Mouse (Mus musculus): Measurements from ENCODE around the gene Vav2. TPM values are rescaled to one million over a fixed set of nuclear protein-coding genes. Genes with fewer than 3 reads are reported as not detected.

The Vav2 gene
- polyA plus RNA-seq, 1 experiment, result 6.6 TPM

GRCm38 (mm10) chr2:27425161-27425611, 1.6 kb downstream of the Vav2 start:
- Histone ChIP-seq H3K27ac (replicated peaks; ENCODE audit: low read depth, low read length) (no peak overlapping the region), H3K4me3 (ENCODE audit: insufficient read depth, low read depth, low read length) (peak overlapping the region; percentile 96), H3K4me1 (ENCODE audit: control insufficient read depth, insufficient read depth, insufficient read length, low read length) (peaks cover 5% of the 10 kb centered on the region)

- H3K4me3 ChIP-seq (ENCODE audit: insufficient read depth, low read depth, low read length), result no peak overlapping the region
- peaks cover 5% of the 10 kb centered on the region for H3K4me1 ChIP-seq (ENCODE audit: control insufficient read depth, insufficient read depth, insufficient read length, low read length)
- no peak overlapping the region for H3K27ac ChIP-seq (replicated peaks; ENCODE audit: low read depth, low read length)
Observed at GRCm38 (mm10) chr2:27423596-27423995, 3.2 kb downstream of the Vav2 start.

- no peak overlapping the region for H3K27ac ChIP-seq (replicated peaks; ENCODE audit: low read depth, low read length)
- H3K4me3 ChIP-seq (ENCODE audit: insufficient read depth, low read depth, low read length), result no peak overlapping the region
- H3K4me1 ChIP-seq (ENCODE audit: control insufficient read depth, insufficient read depth, insufficient read length, low read length), result peaks cover 13% of the 10 kb centered on the region
Observed at GRCm38 (mm10) chr2:27421293-27422068, 5.4 kb downstream of the Vav2 start.

- Histone ChIP-seq H3K27ac (replicated peaks; ENCODE audit: low read depth, low read length) (peak overlapping the region; percentile 14; the same call in 1 of the 2 replicates), H3K4me3 (ENCODE audit: insufficient read depth, low read depth, low read length) (no peak overlapping the region), H3K4me1 (ENCODE audit: control insufficient read depth, insufficient read depth, insufficient read length, low read length) (peaks cover 12% of the 10 kb centered on the region)
Observed at GRCm38 (mm10) chr2:27418577-27419070, 8.2 kb downstream of the Vav2 start.

- Histone ChIP-seq H3K27ac (replicated peaks; ENCODE audit: low read depth, low read length) (0 out of 2 replicates have a peak overlapping the region, but pooled peaks have one; percentile 25), H3K4me1 (ENCODE audit: control insufficient read depth, insufficient read depth, insufficient read length, low read length) (peaks cover 12% of the 10 kb centered on the region), H3K4me3 (ENCODE audit: insufficient read depth, low read depth, low read length) (no peak overlapping the region)
Observed at GRCm38 (mm10) chr2:27417648-27418153, 9.1 kb downstream of the Vav2 start.

GRCm38 (mm10) chr2:27416425-27416824, 10.4 kb downstream of the Vav2 start:
- Histone ChIP-seq H3K27ac (replicated peaks; ENCODE audit: low read depth, low read length) (no peak overlapping the region), H3K4me3 (ENCODE audit: insufficient read depth, low read depth, low read length) (no peak overlapping the region), H3K4me1 (ENCODE audit: control insufficient read depth, insufficient read depth, insufficient read length, low read length) (peaks cover 20% of the 10 kb centered on the region)

GRCm38 (mm10) chr2:27415060-27415783, 11.6 kb downstream of the Vav2 start:
- H3K27ac ChIP-seq (replicated peaks; ENCODE audit: low read depth, low read length), result no peak overlapping the region
- H3K4me1 ChIP-seq (ENCODE audit: control insufficient read depth, insufficient read depth, insufficient read length, low read length), result peaks cover 25% of the 10 kb centered on the region
- no peak overlapping the region for H3K4me3 ChIP-seq (ENCODE audit: insufficient read depth, low read depth, low read length)

GRCm38 (mm10) chr2:27413936-27414657, 12.7 kb downstream of the Vav2 start:
- peaks cover 32% of the 10 kb centered on the region for H3K4me1 ChIP-seq (ENCODE audit: control insufficient read depth, insufficient read depth, insufficient read length, low read length)
- H3K27ac ChIP-seq (replicated peaks; ENCODE audit: low read depth, low read length), result no peak overlapping the region
- no peak overlapping the region for H3K4me3 ChIP-seq (ENCODE audit: insufficient read depth, low read depth, low read length)

GRCm38 (mm10) chr2:27413582-27413935, 13.3 kb downstream of the Vav2 start:
- Histone ChIP-seq H3K27ac (replicated peaks; ENCODE audit: low read depth, low read length) (no peak overlapping the region), H3K4me3 (ENCODE audit: insufficient read depth, low read depth, low read length) (no peak overlapping the region), H3K4me1 (ENCODE audit: control insufficient read depth, insufficient read depth, insufficient read length, low read length) (peaks cover 32% of the 10 kb centered on the region)

- no peak overlapping the region for H3K27ac ChIP-seq (replicated peaks; ENCODE audit: low read depth, low read length)
- H3K4me3 ChIP-seq (ENCODE audit: insufficient read depth, low read depth, low read length), result no peak overlapping the region
- peaks cover 28% of the 10 kb centered on the region for H3K4me1 ChIP-seq (ENCODE audit: control insufficient read depth, insufficient read depth, insufficient read length, low read length)
Observed at GRCm38 (mm10) chr2:27412245-27412800, 14.5 kb downstream of the Vav2 start.

- 0 out of 2 replicates have a peak overlapping the region, but pooled peaks have one; percentile 1 for H3K4me3 ChIP-seq (ENCODE audit: insufficient read depth, low read depth, low read length)
- peak overlapping the region; percentile 55 for H3K27ac ChIP-seq (replicated peaks; ENCODE audit: low read depth, low read length)
- H3K4me1 ChIP-seq (ENCODE audit: control insufficient read depth, insufficient read depth, insufficient read length, low read length), result peaks cover 27% of the 10 kb centered on the region
Observed at GRCm38 (mm10) chr2:27411688-27412174, 15.1 kb downstream of the Vav2 start.

- no peak overlapping the region for H3K4me3 ChIP-seq (ENCODE audit: insufficient read depth, low read depth, low read length)
- H3K27ac ChIP-seq (replicated peaks; ENCODE audit: low read depth, low read length), result peak overlapping the region; percentile 55
- peaks cover 26% of the 10 kb centered on the region for H3K4me1 ChIP-seq (ENCODE audit: control insufficient read depth, insufficient read depth, insufficient read length, low read length)
Observed at GRCm38 (mm10) chr2:27410518-27411140, 16.2 kb downstream of the Vav2 start.

- Histone ChIP-seq H3K4me1 (ENCODE audit: control insufficient read depth, insufficient read depth, insufficient read length, low read length) (peaks cover 41% of the 10 kb centered on the region), H3K27ac (replicated peaks; ENCODE audit: low read depth, low read length) (no peak overlapping the region), H3K4me3 (ENCODE audit: insufficient read depth, low read depth, low read length) (no peak overlapping the region)
Observed at GRCm38 (mm10) chr2:27408194-27408593, 18.6 kb downstream of the Vav2 start.

GRCm38 (mm10) chr2:27406928-27407327, 19.9 kb downstream of the Vav2 start:
- H3K27ac ChIP-seq (replicated peaks; ENCODE audit: low read depth, low read length), result no peak overlapping the region
- H3K4me1 ChIP-seq (ENCODE audit: control insufficient read depth, insufficient read depth, insufficient read length, low read length), result peaks cover 34% of the 10 kb centered on the region
- no peak overlapping the region for H3K4me3 ChIP-seq (ENCODE audit: insufficient read depth, low read depth, low read length)

All from brown adipose tissue, adult 24 weeks (tissue).